Mouse (Mus musculus) small intestine, adult 2 months (tissue): ENCODE measurements around the gene Spint5.

Experiments
- CTCF ChIP-seq: fragments of 200-500 bp; IDR thresholded peaks from 2 replicates; pipeline ENCODE4 v1.5.1; 2012; ENCODE audit warnings: low read depth, mild to moderate bottlenecking, control low read depth, inconsistent platforms, low read length, moderate library complexity, mixed read lengths; ENCODE audit not compliant: insufficient replicate concordance, insufficient read length; ENCODE audit errors: extremely low read depth
- POLR2A ChIP-seq: fragments of 200-500 bp; IDR thresholded peaks from 2 replicates; pipeline ENCODE4 v1.6.1; 2012; ENCODE audit warnings: low read depth, mild to moderate bottlenecking, control low read depth, inconsistent platforms, low read length, moderate library complexity

GRCm38 (mm10) chr2:164676916-164677685 lies 38.0 kb upstream of the Spint5 start:
- TF ChIP-seq POLR2A (no peak), CTCF (no peak)
